Mouse (Mus musculus) brain, embryonic 14.5 days (tissue): ENCODE measurements around the gene Filip1l.

ENCODE experiments used
- CTCF ChIP-seq: fragments of 200-500 bp; IDR thresholded peaks from 2 replicates; pipeline ENCODE4 v1.5.1; 2012; ENCODE audit warnings: inconsistent platforms, mild to moderate bottlenecking, moderate library complexity, borderline replicate concordance; ENCODE audit not compliant: insufficient read depth, insufficient read length; ENCODE audit errors: extremely low read depth
- POLR2A ChIP-seq: fragments of 200-500 bp; IDR thresholded peaks from 2 replicates; pipeline ENCODE4 v1.6.1; 2012; ENCODE audit warnings: mild to moderate bottlenecking, inconsistent platforms, borderline replicate concordance; ENCODE audit not compliant: poor library complexity, insufficient read depth, insufficient read length, severe bottlenecking; ENCODE audit errors: extremely low read depth

DNA sequence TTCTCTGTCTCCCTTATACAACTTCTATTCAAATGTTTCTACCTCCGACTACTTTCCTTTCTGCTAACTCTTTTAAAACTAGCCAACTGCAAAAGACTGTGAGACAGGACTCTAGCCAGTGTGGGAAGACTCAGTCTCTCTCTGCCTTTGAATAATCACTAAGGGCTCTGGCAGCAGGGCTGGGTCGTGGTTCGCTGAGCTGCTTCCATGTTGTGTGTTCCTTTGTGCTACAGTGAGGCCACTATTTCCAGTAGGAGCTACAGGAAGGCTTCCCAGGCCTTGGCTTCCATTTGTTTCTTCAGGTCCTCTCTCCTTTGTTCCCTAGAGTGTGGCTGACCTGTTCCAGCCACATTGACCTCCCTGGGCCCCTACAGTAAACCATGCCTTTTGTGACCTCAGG, 6.6 kb upstream of the Filip1l start:
- TF ChIP-seq CTCF (no peak), POLR2A (no peak)
